Mouse (Mus musculus): ENCODE measurements around the gene Anxa7.

- TF ChIP-seq CTCF (IDR thresholded peaks at IDR 0.05; ENCODE audit: low read depth) (no peak), EP300 (IDR thresholded peaks at IDR 0.05; ENCODE audit: low read depth) (no peak)
Observed at GRCm38 (mm10) chr14:20478801-20479200, 1.1 kb downstream of the Anxa7 start.
